Mouse (Mus musculus) central nervous system, embryonic 14 days (tissue): ENCODE measurements around the gene Gm45837. TPM values are rescaled to one million over a fixed set of nuclear protein-coding genes. Genes with fewer than 3 reads are reported as not detected.

Source experiments
- polyA plus RNA-seq: library from polyadenylated mRNA; depleted of rRNA; stranded (reverse); fragments of >200 nt; gene quantifications from 2 replicates; pipeline ENCODE4 v1.2.3, GENCODE M21; 2012; rRNA removed

The Gm45837 gene
- polyA plus RNA-seq: 0.27 and 1.3 TPM in 2 replicates

GRCm38 (mm10) chr7:101410267-101410936, at the start of gene Gm45837:
Gm45837 (plus strand) TSS chr7:101410886.

GRCm38 (mm10) chr7:101421529-101421928, 10.8 kb downstream of the Gm45837 start, which contains the start of gene Pde2a:
Pde2a (plus strand) TSS chr7:101421691.

Other genes with a start within 250 kb of the Gm45837 start
- 25.4 and 27.7 TPM in 2 replicates for gene Atg16l2, start 108.6 kb upstream of the Gm45837 start, polyA plus RNA-seq
- gene Stard10, start 93.8 kb upstream of the Gm45837 start, polyA plus RNA-seq: 12.4 and 16.9 TPM in 2 replicates
- gene Arap1, start 62.8 kb upstream of the Gm45837 start, polyA plus RNA-seq: 15.3 and 34.1 TPM in 2 replicates
- 21.6 and 21.9 TPM in 2 replicates for gene Pde2a, start 10.8 kb downstream of the Gm45837 start, polyA plus RNA-seq
- gene Art2b, start 174.7 kb downstream of the Gm45837 start, polyA plus RNA-seq: not detected in 2 replicates